ENCODE assay signal across 17 mouse cellular contexts in genomic region chr2:59684864-59685605, GRCm38 (mm10).
A peak's percentile ranks its signal among the peaks of the same experiment; 100 is the strongest.
DNase-seq lines count a peak whose midpoint lies in the region; ATAC-seq lines count a peak whose summit lies in the region.
"Had no signal": no experiment of that assay in that cellular context is flagged by ENCODE, and none has a peak within 500 bp of the region (broad histone marks: within the 10 kb centered on the region; RNA-seq: fewer than 3 reads in every experiment).

No protein-coding gene starts in this region.

- no peaks in the 10 kb centered on the region for H3K9me3 ChIP-seq in intestine, embryonic 14.5 days (ENCODE audit: control insufficient read depth, low read length)
- H3K9me3 ChIP-seq in limb, embryonic 15.5 days = no peaks in the 10 kb centered on the region
- H3K9me3 ChIP-seq in liver, embryonic 11.5 days (ENCODE audit: control insufficient read depth, low read length) = no peaks in the 10 kb centered on the region
- H3K9me3 ChIP-seq in midbrain, embryonic 14.5 days (ENCODE audit: control insufficient read depth, low read length) = no peaks in the 10 kb centered on the region
- H3K9me3 ChIP-seq: liver, embryonic 15.5 days had no signal

- peaks cover 26% of the 10 kb centered on the region for H3K4me1 ChIP-seq in intestine, embryonic 14.5 days (replicated peaks; ENCODE audit: control insufficient read depth, insufficient read depth, low read length)
- peaks cover 29% of the 10 kb centered on the region for H3K4me1 ChIP-seq in limb, embryonic 15.5 days
- peaks cover 3% of the 10 kb centered on the region; the same call in 1 of the 2 replicates for H3K4me1 ChIP-seq in liver, embryonic 11.5 days (replicated peaks; ENCODE audit: control insufficient read depth, insufficient read depth, low read length)
- no peaks in the 10 kb centered on the region for H3K4me1 ChIP-seq in midbrain, embryonic 14.5 days (ENCODE audit: control insufficient read depth, insufficient read depth, low read length)
- H3K4me1 ChIP-seq: liver, embryonic 15.5 days had no signal

- H3K36me3 ChIP-seq in intestine, embryonic 14.5 days (ENCODE audit: control insufficient read depth, insufficient read depth, low read length) = no peaks in the 10 kb centered on the region
- H3K36me3 ChIP-seq in limb, embryonic 15.5 days = no peaks in the 10 kb centered on the region
- no peaks in the 10 kb centered on the region for H3K36me3 ChIP-seq in liver, embryonic 11.5 days (ENCODE audit: control insufficient read depth, insufficient read depth, low read length)
- H3K36me3 ChIP-seq in midbrain, embryonic 14.5 days (ENCODE audit: control insufficient read depth, insufficient read depth, low read length) = no peaks in the 10 kb centered on the region
- H3K36me3 ChIP-seq: liver, embryonic 15.5 days had no signal

- ATAC-seq in intestine, embryonic 14.5 days (replicated peaks; ENCODE audit: low FRiP score, low TSS enrichment, low read depth) = 0 out of 2 replicates have a peak, but pooled peaks have one; percentile 34
- 0 out of 2 replicates have a peak, but pooled peaks have one; percentile 35 for ATAC-seq in limb, embryonic 15.5 days (ENCODE audit: insufficient number of reproducible peaks, low FRiP score, low TSS enrichment, low read depth)
- no peak for ATAC-seq in liver, embryonic 11.5 days (replicated peaks; ENCODE audit: low FRiP score)
- ATAC-seq in midbrain, embryonic 14.5 days (ENCODE audit: low FRiP score, low TSS enrichment) = no peak
- ATAC-seq: forebrain, postnatal 0 days; hindbrain, postnatal 0 days had no signal

- no peak overlapping the region for H3K9ac ChIP-seq in intestine, embryonic 14.5 days (ENCODE audit: low read length)
- H3K9ac ChIP-seq in limb, embryonic 15.5 days = no peak overlapping the region
- H3K9ac ChIP-seq in liver, embryonic 11.5 days (ENCODE audit: low read depth, low read length) = no peak overlapping the region
- no peak overlapping the region for H3K9ac ChIP-seq in midbrain, embryonic 14.5 days (replicated peaks; ENCODE audit: low read length)
- H3K9ac ChIP-seq: forebrain, postnatal 0 days; liver, embryonic 15.5 days had no signal

- WGBS in intestine, embryonic 14.5 days = 66% methylated on average over 16 of the region's 16 CpGs
- 64% methylated on average over 16 of the region's 16 CpGs for WGBS in limb, embryonic 15.5 days
- WGBS in liver, embryonic 11.5 days = 84% methylated on average over 16 of the region's 16 CpGs
- WGBS in midbrain, embryonic 14.5 days = 84% methylated on average over 16 of the region's 16 CpGs

- H3K4me3 ChIP-seq in intestine, embryonic 14.5 days (ENCODE audit: low read depth, low read length) = no peak overlapping the region
- H3K4me3 ChIP-seq in limb, embryonic 15.5 days = no peak overlapping the region
- H3K4me3 ChIP-seq in liver, embryonic 11.5 days (ENCODE audit: low read depth, low read length) = no peak overlapping the region
- no peak overlapping the region for H3K4me3 ChIP-seq in midbrain, embryonic 14.5 days (replicated peaks; ENCODE audit: low read depth, low read length)
- H3K4me3 ChIP-seq: liver, embryonic 15.5 days had no signal

- no peak overlapping the region for H3K4me2 ChIP-seq in intestine, embryonic 14.5 days (ENCODE audit: low read length)
- no peak overlapping the region for H3K4me2 ChIP-seq in limb, embryonic 15.5 days
- no peak overlapping the region for H3K4me2 ChIP-seq in liver, embryonic 11.5 days
- no peak overlapping the region for H3K4me2 ChIP-seq in midbrain, embryonic 14.5 days (ENCODE audit: low read length)
- H3K4me2 ChIP-seq: liver, embryonic 15.5 days had no signal

- H3K27ac ChIP-seq in intestine, embryonic 14.5 days (ENCODE audit: low read depth) = no peak overlapping the region
- H3K27ac ChIP-seq in limb, embryonic 15.5 days = peak overlapping the region; percentile 33; the same call in 1 of the 2 replicates
- no peak overlapping the region for H3K27ac ChIP-seq in liver, embryonic 11.5 days (ENCODE audit: low read depth, low read length)
- no peak overlapping the region for H3K27ac ChIP-seq in midbrain, embryonic 14.5 days (replicated peaks; ENCODE audit: low read depth, low read length)
- H3K27ac ChIP-seq: hindbrain, postnatal 0 days; kidney, postnatal 0 days; liver, embryonic 15.5 days had no signal

- intact Hi-C loops in heart, postnatal 25 days (cut with DNase I) = no loop called here

- no peaks in the 10 kb centered on the region for H3K27me3 ChIP-seq in intestine, embryonic 14.5 days (replicated peaks; ENCODE audit: control insufficient read depth, insufficient read depth, low read length)
- no peaks in the 10 kb centered on the region for H3K27me3 ChIP-seq in limb, embryonic 15.5 days
- no peaks in the 10 kb centered on the region for H3K27me3 ChIP-seq in liver, embryonic 11.5 days (replicated peaks; ENCODE audit: control insufficient read depth, insufficient read depth, low read length)
- H3K27me3 ChIP-seq in midbrain, embryonic 14.5 days (ENCODE audit: control insufficient read depth, insufficient read depth, low read length) = no peaks in the 10 kb centered on the region
- H3K27me3 ChIP-seq: liver, embryonic 15.5 days had no signal

- DNase-seq in heart, adult 11 months = peak; percentile 92
- no peak for DNase-seq in heart, postnatal 25 days (ENCODE audit: low spot score)
- peak; percentile 57 for DNase-seq in Muller cell, postnatal 12 days (ENCODE audit: inconsistent ontology term)
- no peak for DNase-seq in intestine, embryonic 14.5 days (ENCODE audit: low spot score)
- no peak for DNase-seq in liver, embryonic 11.5 days (ENCODE audit: low spot score)
- no peak for DNase-seq in midbrain, embryonic 14.5 days
- no peak for DNase-seq in adrenal gland, adult 18-20 months (ENCODE audit: low spot score in 2 of 2)
- DNase-seq: adrenal gland, adult 2 months; cerebellum, adult 8-10 months; forebrain, postnatal 0 days; heart, adult 18-20 months; lung, postnatal 14 days; thymus, postnatal 4 days had no signal

Comparison
In these comparisons a context has a peak if more than half of its experiments do, and no peak if none do; other contexts are left out.
1. DNase-seq: peak in heart, adult 11 months (single experiment) and Muller cell, postnatal 12 days (single experiment); none in heart, postnatal 25 days (single experiment), intestine, embryonic 14.5 days (single experiment), liver, embryonic 11.5 days (single experiment), midbrain, embryonic 14.5 days (single experiment) and adrenal gland, adult 18-20 months (0 of 2).
2. ATAC-seq: peak in intestine, embryonic 14.5 days (single experiment) and limb, embryonic 15.5 days (single experiment); none in liver, embryonic 11.5 days (single experiment) and midbrain, embryonic 14.5 days (single experiment).